Mouse (Mus musculus) small intestine, adult 2 months (tissue): ENCODE measurements at regions not wholly inside any gene's neighbourhood (a gene's known extent, or its start where the extent isn't known, plus 50 kb on each side); places are given as distances from the start of the nearest gene placed in this dataset.

Experiments
- H3K27ac ChIP-seq: fragments of 200-500 bp; 2 replicates; pipeline ENCODE4 v1.5.1; 2012; ENCODE audit warnings: low read depth, low read length, control low read depth, inconsistent platforms; ENCODE audit not compliant: insufficient read depth
- H3K27me3 ChIP-seq: fragments of 200-500 bp; 2 replicates; pipeline ENCODE4 v1.6.1; 2012; ENCODE audit warnings: mild to moderate bottlenecking, moderate library complexity, low read length, inconsistent platforms; ENCODE audit not compliant: control insufficient read depth, insufficient read depth
- H3K36me3 ChIP-seq: fragments of 200-500 bp; 2 replicates; pipeline ENCODE4 v1.6.1; 2012; ENCODE audit warnings: mild to moderate bottlenecking, low read length, control low read depth, inconsistent platforms; ENCODE audit not compliant: control insufficient read depth, insufficient read depth
- H3K4me1 ChIP-seq: fragments of 200-500 bp; 2 replicates; pipeline ENCODE4 v1.6.1; 2012; ENCODE audit warnings: low read length, inconsistent platforms, mixed read lengths; ENCODE audit not compliant: control insufficient read depth, insufficient read depth, insufficient read length
- H3K4me3 ChIP-seq: fragments of 200-500 bp; 2 replicates; pipeline ENCODE4 v1.5.1; 2012; ENCODE audit warnings: low read depth, mild to moderate bottlenecking, control low read depth, inconsistent platforms, low read length, moderate library complexity
- CTCF ChIP-seq: fragments of 200-500 bp; IDR thresholded peaks from 2 replicates; pipeline ENCODE4 v1.5.1; 2012; ENCODE audit warnings: low read depth, mild to moderate bottlenecking, control low read depth, inconsistent platforms, low read length, moderate library complexity, mixed read lengths; ENCODE audit not compliant: insufficient replicate concordance, insufficient read length; ENCODE audit errors: extremely low read depth
- POLR2A ChIP-seq: fragments of 200-500 bp; IDR thresholded peaks from 2 replicates; pipeline ENCODE4 v1.6.1; 2012; ENCODE audit warnings: low read depth, mild to moderate bottlenecking, control low read depth, inconsistent platforms, low read length, moderate library complexity
- WGBS: fragments of 180-500 bp; shearing (Covaris S2); methylation state at CpG from one replicate; pipeline ENCODE4 v1.1.7; 2018; 5-methylcytosine and 5-hydroxymethylcytosine counted together

GRCm38 (mm10) chr9:101509196-101509595 is 257.6 kb upstream of the Ppp2r3a start:
- TF ChIP-seq POLR2A, result no peak
- TF ChIP-seq CTCF, result no peak
- 77% methylated on average over 9 of the region's 9 CpGs for WGBS

GRCm38 (mm10) chr9:101507023-101507690 is 255.6 kb upstream of the Ppp2r3a start:
- Histone ChIP-seq H3K27ac (no peak overlapping the region), H3K27me3 (no peaks in the 10 kb centered on the region), H3K4me1 (no peaks in the 10 kb centered on the region), H3K36me3 (no peaks in the 10 kb centered on the region), H3K4me3 (no peak overlapping the region)
- 65% methylated on average over 6 of the region's 6 CpGs for WGBS
- TF ChIP-seq CTCF (no peak), POLR2A (no peak)

More at GRCm38 (mm10) chr9:101509196-101509595, 257.6 kb upstream of the Ppp2r3a start:
- Histone ChIP-seq H3K4me3 (no peak overlapping the region), H3K27ac (no peak overlapping the region), H3K4me1 (no peaks in the 10 kb centered on the region), H3K27me3 (no peaks in the 10 kb centered on the region), H3K36me3 (no peaks in the 10 kb centered on the region)

- 38% methylated on average over 16 of the region's 16 CpGs for WGBS
- no peaks in the 10 kb centered on the region for H3K36me3 ChIP-seq
- TF ChIP-seq CTCF, result no peak
- TF ChIP-seq POLR2A, result no peak
- H3K4me1 ChIP-seq, result no peaks in the 10 kb centered on the region
- H3K27ac ChIP-seq, result no peak overlapping the region
- H3K27me3 ChIP-seq, result no peaks in the 10 kb centered on the region
- H3K4me3 ChIP-seq, result no peak overlapping the region
Observed at GRCm38 (mm10) chr9:101501706-101502465, 250.3 kb upstream of the Ppp2r3a start.

- no peak overlapping the region for H3K27ac ChIP-seq
- WGBS, result 83% methylated on average over 3 of the region's 3 CpGs
- H3K27me3 ChIP-seq, result no peaks in the 10 kb centered on the region
- no peaks in the 10 kb centered on the region for H3K36me3 ChIP-seq
- no peaks in the 10 kb centered on the region for H3K4me1 ChIP-seq
- no peak overlapping the region for H3K4me3 ChIP-seq
- TF ChIP-seq CTCF, result no peak
- no peak for TF ChIP-seq POLR2A
Observed at GRCm38 (mm10) chr9:101501036-101501435, 249.4 kb upstream of the Ppp2r3a start.

GRCm38 (mm10) chr9:101498721-101499120 is 247.1 kb upstream of the Ppp2r3a start:
- H3K27me3 ChIP-seq, result no peaks in the 10 kb centered on the region
- no peak for TF ChIP-seq CTCF
- no peak for TF ChIP-seq POLR2A
- H3K27ac ChIP-seq, result no peak overlapping the region
- no peak overlapping the region for H3K4me3 ChIP-seq
- WGBS, result 53% methylated on average over 5 of the region's 5 CpGs
- no peaks in the 10 kb centered on the region for H3K4me1 ChIP-seq
- H3K36me3 ChIP-seq, result no peaks in the 10 kb centered on the region

- Histone ChIP-seq H3K36me3 (no peaks in the 10 kb centered on the region), H3K4me1 (no peaks in the 10 kb centered on the region), H3K27ac (no peak overlapping the region), H3K27me3 (no peaks in the 10 kb centered on the region), H3K4me3 (no peak overlapping the region)
- WGBS, result 83% methylated on average over 6 of the region's 6 CpGs
- TF ChIP-seq CTCF, result no peak
- no peak for TF ChIP-seq POLR2A
Observed at GRCm38 (mm10) chr9:101495768-101496167, 244.2 kb upstream of the Ppp2r3a start.

GRCm38 (mm10) chr9:101489013-101489412 is 237.4 kb upstream of the Ppp2r3a start:
- WGBS, result 54% methylated on average over 6 of the region's 6 CpGs
- TF ChIP-seq POLR2A (no peak), CTCF (no peak)
- Histone ChIP-seq H3K27ac (no peak overlapping the region), H3K4me3 (no peak overlapping the region), H3K4me1 (no peaks in the 10 kb centered on the region), H3K36me3 (no peaks in the 10 kb centered on the region), H3K27me3 (no peaks in the 10 kb centered on the region)

- Histone ChIP-seq H3K36me3 (no peaks in the 10 kb centered on the region), H3K4me1 (no peaks in the 10 kb centered on the region), H3K27ac (no peak overlapping the region), H3K27me3 (no peaks in the 10 kb centered on the region), H3K4me3 (no peak overlapping the region)
- TF ChIP-seq POLR2A (no peak), CTCF (no peak)
- WGBS, result 42% methylated on average over 3 of the region's 3 CpGs
Observed at GRCm38 (mm10) chr9:101476223-101476622, 224.6 kb upstream of the Ppp2r3a start.
